Comparison of ENCODE assay signal across 23 mouse cellular contexts in genomic region chr12:87236882-87237483, GRCm38 (mm10). TPM values are rescaled to one million over a fixed set of nuclear protein-coding genes. Genes with fewer than 3 reads are reported as not detected.
DNase-seq lines count a peak whose midpoint lies in the region; TF ChIP-seq lines count a peak whose summit lies in the region.
"Had no signal": no experiment of that assay in that cellular context is flagged by ENCODE, and none has a peak within 500 bp of the region (broad histone marks: within the 10 kb centered on the region; RNA-seq: fewer than 3 reads in every experiment).

No protein-coding gene starts in this region.

- no peak for TF ChIP-seq POLR2A in spleen, adult 2 months (IDR thresholded peaks at IDR 0.05; ENCODE audit: low read depth, low read length)

- H3K4me1 ChIP-seq in spleen, adult 2 months (ENCODE audit: control insufficient read depth, insufficient read depth, insufficient read length), result peaks cover 4% of the 10 kb centered on the region; the same call in 1 of the 2 replicates
- H3K4me1 ChIP-seq in midbrain, embryonic 10.5 days, result no peaks in the 10 kb centered on the region
- H3K4me1 ChIP-seq: embryonic facial prominence, embryonic 13.5 days; limb, embryonic 15.5 days; midbrain, embryonic 13.5 days had no signal

- 18% methylated on average over 5 of the region's 5 CpGs for WGBS in spleen, adult 2 months
- whole genome bisulfite sequencing in midbrain, embryonic 10.5 days, result 85% methylated on average over 5 of the region's 5 CpGs

- H3K4me3 ChIP-seq in spleen, adult 2 months (ENCODE audit: extremely low read depth, insufficient read depth, insufficient read length), result no peak overlapping the region
- H3K4me3 ChIP-seq in midbrain, embryonic 10.5 days, result no peak overlapping the region
- H3K4me3 ChIP-seq: embryonic facial prominence, embryonic 13.5 days; heart, embryonic 12.5 days; limb, embryonic 15.5 days; midbrain, embryonic 13.5 days had no signal

- no peaks in the 10 kb centered on the region for H3K9me3 ChIP-seq in midbrain, embryonic 10.5 days (replicated peaks)
- H3K9me3 ChIP-seq: embryonic facial prominence, embryonic 13.5 days; heart, embryonic 12.5 days; limb, embryonic 15.5 days; midbrain, embryonic 13.5 days had no signal

- peaks cover 22% of the 10 kb centered on the region for H3K36me3 ChIP-seq in spleen, adult 2 months (ENCODE audit: control insufficient read depth, insufficient read depth, low read length)
- peaks cover 41% of the 10 kb centered on the region for H3K36me3 ChIP-seq in midbrain, embryonic 10.5 days

- H3K27ac ChIP-seq in spleen, adult 2 months (ENCODE audit: insufficient read depth, low read length), result peak overlapping the region; percentile 91
- no peak overlapping the region for H3K27ac ChIP-seq in midbrain, embryonic 10.5 days (replicated peaks)
- H3K27ac ChIP-seq: embryonic facial prominence, embryonic 13.5 days; hindbrain, postnatal 0 days; limb, embryonic 15.5 days; midbrain, embryonic 13.5 days; stomach, postnatal 0 days had no signal

- H3K27me3 ChIP-seq in spleen, adult 2 months (ENCODE audit: control insufficient read depth, insufficient read depth, low read length), result no peaks in the 10 kb centered on the region
- H3K27me3 ChIP-seq in midbrain, embryonic 10.5 days (ENCODE audit: low read depth, poor library complexity, severe bottlenecking), result no peaks in the 10 kb centered on the region
- H3K27me3 ChIP-seq: embryonic facial prominence, embryonic 13.5 days; heart, embryonic 12.5 days; limb, embryonic 15.5 days; midbrain, embryonic 13.5 days had no signal

- DNase-seq in spleen, adult 2 months (ENCODE audit: low read depth in 1 of 2, low spot score in 2 of 2), result peak in 1 of 2 experiments; percentile 44
- no peak for DNase-seq in spleen, postnatal 4 days (ENCODE audit: low spot score in 2 of 2)
- peak; percentile 22 for DNase-seq in MEL-GATA-1-ER (ENCODE audit: extremely low read depth, low read depth)
- DNase-seq in induced T-regulatory cell, adult 2 months (ENCODE audit: low read depth), result peak; percentile 25
- peak; percentile 13 for DNase-seq in telencephalon, adult 2 months (ENCODE audit: low read depth, low spot score)
- DNase-seq in c-Kit-positive CD71-positive TER-119-positive erythroid progenitor cells, embryonic 14.5 days (ENCODE audit: low spot score), result no peak
- DNase-seq in kidney, postnatal 36 days, result no peak
- DNase-seq in midbrain, embryonic 10.5 days (ENCODE audit: low spot score), result no peak
- DNase-seq: adrenal gland, postnatal 14 days; cerebellum, adult 9-10 months; gastrocnemius, postnatal 25 days; kidney, adult 2 months; kidney, postnatal 4 days; layer of hippocampus, postnatal 36 days; lung, adult 18-20 months; thymus, postnatal 4 days had no signal

- no peak for TF ChIP-seq CTCF in spleen, adult 2 months (IDR thresholded peaks at IDR 0.05; ENCODE audit: extremely low read depth, insufficient read depth, insufficient read length, insufficient replicate concordance)

RNA-seq across cellular contexts. Expression of gene Noxred1, which starts 1.5 kb away (rescaled TPM):
- polyA plus RNA-seq in spleen, adult 2 months (2012; rRNA removed), result 2.7 and 3.7 TPM in 2 replicates
- 0.82 and 0.83 TPM in 2 replicates for polyA plus RNA-seq in midbrain, embryonic 10.5 days (2016; fragmentation: Nextera tagmentation; extraction: Ambion mirVana)

RNA-seq across cellular contexts. Expression of gene Vipas39, which starts 29.1 kb away (rescaled TPM):
- 17.1 and 17.5 TPM in 2 replicates for polyA plus RNA-seq in spleen, adult 2 months (2012; rRNA removed)
- 54.8 and 59.6 TPM in 2 replicates for polyA plus RNA-seq in midbrain, embryonic 10.5 days (2016; fragmentation: Nextera tagmentation; extraction: Ambion mirVana)

RNA-seq across cellular contexts. Expression of gene Ahsa1, which starts 29.3 kb away (rescaled TPM):
- polyA plus RNA-seq in spleen, adult 2 months (2012; rRNA removed), result 39.7 and 41.5 TPM in 2 replicates
- polyA plus RNA-seq in midbrain, embryonic 10.5 days (2016; fragmentation: Nextera tagmentation; extraction: Ambion mirVana), result 243 and 272 TPM in 2 replicates

RNA-seq across cellular contexts. Expression of gene Tmed8, which starts 36.7 kb away (rescaled TPM):
- polyA plus RNA-seq in spleen, adult 2 months (2012; rRNA removed), result 7.4 TPM in 2 replicates
- polyA plus RNA-seq in midbrain, embryonic 10.5 days (2016; fragmentation: Nextera tagmentation; extraction: Ambion mirVana), result 2.7 and 3.7 TPM in 2 replicates

RNA-seq across cellular contexts. Expression of gene Samd15, which starts 37.5 kb away (rescaled TPM):
- 0.20 and 0.43 TPM in 2 replicates for polyA plus RNA-seq in spleen, adult 2 months (2012; rRNA removed)
- 0.66 and 1.4 TPM in 2 replicates for polyA plus RNA-seq in midbrain, embryonic 10.5 days (2016; fragmentation: Nextera tagmentation; extraction: Ambion mirVana)
- polyA plus RNA-seq: kidney, adult 2 months; small intestine, adult 2 months had no signal

Comparison
In these comparisons a context has a peak if more than half of its experiments do, and no peak if none do; other contexts are left out.
1. DNase-seq: peak in MEL-GATA-1-ER (single experiment), induced T-regulatory cell, adult 2 months (single experiment) and telencephalon, adult 2 months (single experiment); none in spleen, postnatal 4 days (0 of 2), c-Kit-positive CD71-positive TER-119-positive erythroid progenitor cells, embryonic 14.5 days (single experiment), kidney, postnatal 36 days (0 of 2) and midbrain, embryonic 10.5 days (single experiment).